Mouse (Mus musculus): ENCODE measurements around the gene Gm8126. TPM values are rescaled to one million over a fixed set of nuclear protein-coding genes. Genes with fewer than 3 reads are reported as not detected.
"Not testable (repeated sequence)": the region's sequence is repeated elsewhere in the genome, so short reads cannot be mapped to it uniquely, and the experiment has no call there.

Gm8126 gene
- polyA plus RNA-seq, 1 experiment from 2014 or later, result not detected

DNA sequence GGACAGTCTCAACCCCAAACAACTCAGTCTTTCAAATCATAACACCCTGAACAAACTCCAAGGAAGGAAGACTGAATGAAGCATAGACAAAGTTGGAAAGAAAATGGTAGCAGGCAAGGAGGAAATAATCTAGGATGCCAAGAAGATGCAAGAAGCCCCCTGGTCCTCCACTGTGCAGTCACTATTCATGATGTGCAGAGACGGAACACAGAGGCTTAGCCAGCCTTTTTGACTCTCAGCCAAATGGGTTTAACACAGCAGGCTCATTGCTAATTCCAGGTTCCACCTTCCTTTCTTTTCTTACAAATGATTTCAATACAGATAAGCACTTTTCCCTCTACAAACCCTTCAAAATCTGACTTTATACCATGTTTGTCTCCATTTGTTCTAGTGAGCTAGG, 14.7 kb downstream of the Gm8126 start:
- H3K4me1 ChIP-seq (ENCODE audit: control insufficient read depth, low read depth, low read length); H3K9ac ChIP-seq (ENCODE audit: low read depth, low read length); H3K27ac ChIP-seq (ENCODE audit: low read length); H3K27me3 ChIP-seq (ENCODE audit: control insufficient read depth, insufficient read depth, low read depth, low read length); H3K36me3 ChIP-seq (ENCODE audit: control insufficient read depth, insufficient read depth); H3K9me3 ChIP-seq (replicated peaks; ENCODE audit: control insufficient read depth, low read length); H3K4me3 ChIP-seq (ENCODE audit: low read depth, low read length); ATAC-seq (ENCODE audit: low read depth); H3K4me2 ChIP-seq (ENCODE audit: low read depth, low read length): not testable (repeated sequence)
- 59% methylated on average over 1 of the region's 1 CpGs for WGBS (ENCODE audit: insufficient replicate concordance)

DNA sequence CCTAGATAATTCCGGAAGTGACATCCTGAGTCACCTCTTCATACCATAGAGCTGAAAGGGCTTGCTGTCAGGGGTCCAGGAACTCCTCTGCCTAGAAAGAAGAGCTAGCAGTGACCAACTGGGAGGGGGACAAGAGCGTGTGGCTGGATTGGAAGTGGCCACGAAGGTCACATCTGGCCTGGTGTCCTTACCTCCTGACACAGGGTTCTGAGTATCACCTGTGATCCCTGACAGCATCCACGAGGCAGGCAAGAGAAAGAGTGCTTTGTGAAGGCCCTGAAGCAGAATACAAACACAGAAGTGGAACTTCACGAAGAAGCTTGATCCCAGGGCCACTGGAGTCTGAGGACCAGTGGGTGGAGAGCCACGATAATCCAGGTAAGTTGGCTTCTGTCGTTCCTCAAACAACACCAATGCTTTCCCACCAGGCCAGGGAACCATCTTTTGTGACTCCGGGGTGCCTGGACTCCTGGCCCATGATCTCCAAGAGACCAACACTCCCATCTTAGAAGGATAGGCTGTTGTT, 16.6 kb downstream of the Gm8126 start, which contains the start of gene Gm9732:
Gene Gm9732, plus strand, starts transcription at position 51 of the 526 bp plus-strand sequence.
- not testable (repeated sequence) for H3K9me3 ChIP-seq (replicated peaks; ENCODE audit: control insufficient read depth, low read length)
- 59% methylated on average over 8 of the region's 8 CpGs for WGBS (ENCODE audit: insufficient replicate concordance)

DNA sequence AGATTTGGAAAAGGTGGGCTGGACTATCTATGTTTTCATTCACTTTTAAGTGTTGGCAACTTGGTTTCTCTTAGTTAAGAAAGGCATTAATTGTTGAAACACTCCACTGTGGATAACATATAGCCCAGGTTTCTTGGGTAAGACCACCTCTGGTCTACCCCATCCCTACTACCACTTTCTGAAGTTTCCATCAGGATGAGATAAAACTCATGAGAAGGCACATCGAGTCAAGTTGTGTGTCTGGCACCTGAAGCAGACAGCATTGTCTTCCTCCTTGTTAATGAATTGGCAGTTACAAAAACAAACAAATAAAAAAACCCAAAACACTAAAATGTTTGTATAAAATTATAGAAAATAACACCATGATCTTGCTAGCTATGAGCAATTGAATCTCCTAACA, 17.3 kb downstream of the Gm8126 start:
- H3K4me2 ChIP-seq (ENCODE audit: low read depth, low read length); H3K27ac ChIP-seq (ENCODE audit: low read length); H3K4me3 ChIP-seq (ENCODE audit: low read depth, low read length); H3K36me3 ChIP-seq (ENCODE audit: control insufficient read depth, insufficient read depth); H3K9ac ChIP-seq (ENCODE audit: low read depth, low read length); H3K9me3 ChIP-seq (replicated peaks; ENCODE audit: control insufficient read depth, low read length); H3K27me3 ChIP-seq (ENCODE audit: control insufficient read depth, insufficient read depth, low read depth, low read length); H3K4me1 ChIP-seq (ENCODE audit: control insufficient read depth, low read depth, low read length); ATAC-seq (ENCODE audit: low read depth): not testable (repeated sequence)
- WGBS (ENCODE audit: insufficient replicate concordance), result 45% methylated on average over 1 of the region's 1 CpGs

More for the DNA sequence above, 16.6 kb downstream of the Gm8126 start, which contains the start of gene Gm9732:
- H3K4me1 ChIP-seq (ENCODE audit: control insufficient read depth, low read depth, low read length); H3K27me3 ChIP-seq (ENCODE audit: control insufficient read depth, insufficient read depth, low read depth, low read length); ATAC-seq (ENCODE audit: low read depth); H3K4me2 ChIP-seq (ENCODE audit: low read depth, low read length); H3K27ac ChIP-seq (ENCODE audit: low read length); H3K36me3 ChIP-seq (ENCODE audit: control insufficient read depth, insufficient read depth); H3K4me3 ChIP-seq (ENCODE audit: low read depth, low read length); H3K9ac ChIP-seq (ENCODE audit: low read depth, low read length): not testable (repeated sequence)

GRCm38 (mm10) chr14:43277468-43277867, 19.0 kb downstream of the Gm8126 start:
- 34% methylated on average over 2 of the region's 2 CpGs for WGBS (ENCODE audit: insufficient replicate concordance)
- H3K4me3 ChIP-seq (ENCODE audit: low read depth, low read length), result not testable (repeated sequence)

DNA sequence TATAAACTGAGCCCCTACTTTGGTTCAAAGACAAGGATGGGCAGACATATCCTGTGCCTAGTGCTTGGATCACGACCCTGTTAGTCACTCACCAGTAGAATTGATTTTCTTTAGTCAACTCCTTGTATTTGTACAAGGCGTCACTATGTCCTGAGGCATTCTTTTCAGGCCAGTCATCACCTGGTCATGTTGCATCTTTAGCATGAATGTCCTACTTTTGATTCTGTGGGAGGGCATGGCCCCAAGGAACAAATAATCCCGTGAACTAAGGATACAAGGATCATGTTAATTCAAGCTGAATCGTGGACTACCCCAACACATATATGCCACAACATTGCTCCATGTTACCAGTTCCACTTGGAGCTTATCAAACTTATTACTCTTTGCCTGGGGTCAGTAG, 19.7 kb downstream of the Gm8126 start:
- not testable (repeated sequence) for ATAC-seq (ENCODE audit: low read depth); H3K36me3 ChIP-seq (ENCODE audit: control insufficient read depth, insufficient read depth)
- WGBS (ENCODE audit: insufficient replicate concordance), result 49% methylated on average over 4 of the region's 4 CpGs

More at GRCm38 (mm10) chr14:43277468-43277867, 19.0 kb downstream of the Gm8126 start:
- H3K4me2 ChIP-seq (ENCODE audit: low read depth, low read length); H3K4me1 ChIP-seq (ENCODE audit: control insufficient read depth, low read depth, low read length); H3K9ac ChIP-seq (ENCODE audit: low read depth, low read length); H3K27ac ChIP-seq (ENCODE audit: low read length); H3K9me3 ChIP-seq (replicated peaks; ENCODE audit: control insufficient read depth, low read length); H3K27me3 ChIP-seq (ENCODE audit: control insufficient read depth, insufficient read depth, low read depth, low read length); H3K36me3 ChIP-seq (ENCODE audit: control insufficient read depth, insufficient read depth); ATAC-seq (ENCODE audit: low read depth): not testable (repeated sequence)

GRCm38 (mm10) chr14:43278681-43279080, 20.2 kb downstream of the Gm8126 start:
- 74% methylated on average over 3 of the region's 3 CpGs for whole genome bisulfite sequencing (ENCODE audit: insufficient replicate concordance)
- not testable (repeated sequence) for H3K4me3 ChIP-seq (ENCODE audit: low read depth, low read length); H3K27ac ChIP-seq (ENCODE audit: low read length); H3K4me2 ChIP-seq (ENCODE audit: low read depth, low read length); H3K4me1 ChIP-seq (ENCODE audit: control insufficient read depth, low read depth, low read length); ATAC-seq (ENCODE audit: low read depth); H3K27me3 ChIP-seq (ENCODE audit: control insufficient read depth, insufficient read depth, low read depth, low read length); H3K9me3 ChIP-seq (replicated peaks; ENCODE audit: control insufficient read depth, low read length); H3K36me3 ChIP-seq (ENCODE audit: control insufficient read depth, insufficient read depth); H3K9ac ChIP-seq (ENCODE audit: low read depth, low read length)

More for the DNA sequence above, 19.7 kb downstream of the Gm8126 start:
- not testable (repeated sequence) for H3K27ac ChIP-seq (ENCODE audit: low read length); H3K9ac ChIP-seq (ENCODE audit: low read depth, low read length); H3K4me1 ChIP-seq (ENCODE audit: control insufficient read depth, low read depth, low read length); H3K4me2 ChIP-seq (ENCODE audit: low read depth, low read length); H3K9me3 ChIP-seq (replicated peaks; ENCODE audit: control insufficient read depth, low read length); H3K4me3 ChIP-seq (ENCODE audit: low read depth, low read length); H3K27me3 ChIP-seq (ENCODE audit: control insufficient read depth, insufficient read depth, low read depth, low read length)

- H3K9ac ChIP-seq (ENCODE audit: low read depth, low read length); H3K27me3 ChIP-seq (ENCODE audit: control insufficient read depth, insufficient read depth, low read depth, low read length); H3K36me3 ChIP-seq (ENCODE audit: control insufficient read depth, insufficient read depth); H3K9me3 ChIP-seq (replicated peaks; ENCODE audit: control insufficient read depth, low read length); H3K27ac ChIP-seq (ENCODE audit: low read length); H3K4me1 ChIP-seq (ENCODE audit: control insufficient read depth, low read depth, low read length); H3K4me2 ChIP-seq (ENCODE audit: low read depth, low read length); H3K4me3 ChIP-seq (ENCODE audit: low read depth, low read length); ATAC-seq (ENCODE audit: low read depth): not testable (repeated sequence)
- 55% methylated on average over 3 of the region's 3 CpGs for WGBS (ENCODE audit: insufficient replicate concordance)
These were observed 35.1 kb downstream of the Gm8126 start, which contains the start of gene Gm8127 for GRCm38 (mm10) chr14:43293503-43293902. Gene Gm8127, minus strand, starts transcription at chr14:43293832.

Other genes with a start within 250 kb of the Gm8126 start
- gene Gm10376, start 243.0 kb upstream of the Gm8126 start, polyA plus RNA-seq (2015; fragmentation: Nextera tagmentation; extraction: Ambion mirVana), result not detected in 2 replicates
- not detected in 2 replicates for gene Gm8094, start 182.0 kb upstream of the Gm8126 start, polyA plus RNA-seq (2015; fragmentation: Nextera tagmentation; extraction: Ambion mirVana)
- not detected in 2 replicates for gene Gm8104, start 158.0 kb upstream of the Gm8126 start, polyA plus RNA-seq (2015; fragmentation: Nextera tagmentation; extraction: Ambion mirVana)
- not detected in 2 replicates for gene Gm7233, start 78.8 kb upstream of the Gm8126 start, polyA plus RNA-seq (2015; fragmentation: Nextera tagmentation; extraction: Ambion mirVana)
- gene Gm8122, start 23.3 kb upstream of the Gm8126 start, polyA plus RNA-seq (2015; fragmentation: Nextera tagmentation; extraction: Ambion mirVana), result not detected in 2 replicates
- gene Gm9732, start 16.4 kb downstream of the Gm8126 start, polyA plus RNA-seq (2015; fragmentation: Nextera tagmentation; extraction: Ambion mirVana), result not detected in 2 replicates
- not detected in 2 replicates for gene Gm8127, start 35.2 kb downstream of the Gm8126 start, polyA plus RNA-seq (2015; fragmentation: Nextera tagmentation; extraction: Ambion mirVana)
- gene 1700001F09Rik, start 89.2 kb downstream of the Gm8126 start, polyA plus RNA-seq (2015; fragmentation: Nextera tagmentation; extraction: Ambion mirVana), result not detected in 2 replicates
- not detected in 2 replicates for gene Gm8138, start 157.7 kb downstream of the Gm8126 start, polyA plus RNA-seq (2015; fragmentation: Nextera tagmentation; extraction: Ambion mirVana)

Data from liver, embryonic 16.5 days (tissue).